Mouse (Mus musculus): ENCODE data around the gene Tceal9.

- TF ChIP-seq POLR2A (IDR thresholded peaks at IDR 0.05; ENCODE audit: low read depth, low read length) (no peak), POLR2AphosphoS2 (IDR thresholded peaks at IDR 0.05; ENCODE audit: low read depth, low read length) (no peak), KAT2A (IDR thresholded peaks at IDR 0.05; ENCODE audit: insufficient replicate concordance, low read length) (no peak), JUND (conservative IDR thresholded peaks at IDR 0.05; ENCODE audit: low read depth, low read length) (no peak), EP300 (IDR thresholded peaks at IDR 0.05; ENCODE audit: low read length) (no peak), CTCF (conservative IDR thresholded peaks at IDR 0.05 in 1 of 2, IDR thresholded peaks at IDR 0.05 in 1 of 2; ENCODE audit: low read depth in 2 of 2, low read length in 2 of 2) (no peak), MAX (IDR thresholded peaks at IDR 0.05; ENCODE audit: low read length) (no peak), RAD21 (IDR thresholded peaks at IDR 0.05; ENCODE audit: low read depth, low read length) (no peak), E2F4 (IDR thresholded peaks at IDR 0.05; ENCODE audit: insufficient replicate concordance, low read depth, low read length) (no peak), SIN3A (IDR thresholded peaks at IDR 0.05; ENCODE audit: low read length) (no peak)
Observed at GRCm38 (mm10) chrX:136203664-136204066, 41.2 kb upstream of the Tceal9 start, which contains the start of gene Tceal5.
